Mouse (Mus musculus) bone marrow macrophage, adult 2 months (primary cell): ENCODE results near the gene Hist2h2aa1. TPM values are rescaled to one million over a fixed set of nuclear protein-coding genes. Genes with fewer than 3 reads are reported as not detected.
A peak's percentile ranks its signal among the peaks of the same experiment; 100 is the strongest.
"Not testable (repeated sequence)": the region's sequence is repeated elsewhere in the genome, so short reads cannot be mapped to it uniquely, and the experiment has no call there.

Experiments used
- H3K27ac ChIP-seq: 2 replicates; pipeline ENCODE4 v1.5.1; 2012; ENCODE audit warnings: low read depth, low read length; ENCODE audit not compliant: insufficient read depth
- H3K4me1 ChIP-seq: 2 replicates; pipeline ENCODE4 v1.6.1; 2012; ENCODE audit warnings: low read length; ENCODE audit not compliant: control insufficient read depth, insufficient read depth
- H3K4me3 ChIP-seq: 2 replicates; pipeline ENCODE4 v1.5.1; 2012; ENCODE audit warnings: mild to moderate bottlenecking, low read length, moderate library complexity; ENCODE audit not compliant: insufficient read depth
- CTCF ChIP-seq: IDR thresholded peaks from 2 replicates; pipeline ENCODE4 v1.5.1; 2012; ENCODE audit warnings: low read depth, mild to moderate bottlenecking, low read length, moderate library complexity
- POLR2A ChIP-seq: IDR thresholded peaks from 2 replicates; pipeline ENCODE4 v1.6.1; 2012; ENCODE audit warnings: mild to moderate bottlenecking, low read depth, low read length, borderline replicate concordance
- polyA plus RNA-seq: library from polyadenylated mRNA; stranded (reverse); fragments of >200 nt; gene quantifications from 2 replicates; pipeline ENCODE4 v1.2.4, GENCODE M21; 2012; ENCODE audit not compliant: missing spikeins, insufficient read depth, insufficient read length

The Hist2h2aa1 gene
- polyA plus RNA-seq, 1 experiment, result not detected

- TF ChIP-seq POLR2A, result no peak
- no peak for TF ChIP-seq CTCF
- Histone ChIP-seq H3K4me3 (no peak overlapping the region), H3K4me1 (peaks cover 4% of the 10 kb centered on the region)
Measured at GRCm38 (mm10) chr3:96284457-96284856, 39.2 kb downstream of the Hist2h2aa1 start.

GRCm38 (mm10) chr3:96287334-96287733 is 42.0 kb downstream of the Hist2h2aa1 start:
- not testable (repeated sequence) for H3K27ac ChIP-seq, H3K4me3 ChIP-seq
- peaks cover 18% of the 10 kb centered on the region for H3K4me1 ChIP-seq
- TF ChIP-seq CTCF, result peak; percentile 95

More at GRCm38 (mm10) chr3:96284457-96284856, 39.2 kb downstream of the Hist2h2aa1 start:
- no peak overlapping the region for H3K27ac ChIP-seq

GRCm38 (mm10) chr3:96289201-96289600 is 43.9 kb downstream of the Hist2h2aa1 start:
- Histone ChIP-seq H3K4me1 (peaks cover 22% of the 10 kb centered on the region), H3K27ac (no peak overlapping the region), H3K4me3 (no peak overlapping the region)
- TF ChIP-seq CTCF, result no peak
- TF ChIP-seq POLR2A, result no peak

- not testable (repeated sequence) for H3K4me3 ChIP-seq, H3K27ac ChIP-seq
- peaks cover 26% of the 10 kb centered on the region for H3K4me1 ChIP-seq
Measured at GRCm38 (mm10) chr3:96290727-96291126, 45.4 kb downstream of the Hist2h2aa1 start.

GRCm38 (mm10) chr3:96292641-96293040 is 47.3 kb downstream of the Hist2h2aa1 start:
- H3K27ac ChIP-seq, result peak overlapping the region; percentile 96
- no peak for TF ChIP-seq CTCF
- no peak for TF ChIP-seq POLR2A
- peaks cover 26% of the 10 kb centered on the region for H3K4me1 ChIP-seq
- peak overlapping the region; percentile 58 for H3K4me3 ChIP-seq

GRCm38 (mm10) chr3:96293368-96293767 is 48.1 kb downstream of the Hist2h2aa1 start:
- H3K4me1 ChIP-seq, result peaks cover 26% of the 10 kb centered on the region
- H3K27ac ChIP-seq, result peak overlapping the region; percentile 96
- peak overlapping the region; percentile 58 for H3K4me3 ChIP-seq
- no peak for TF ChIP-seq CTCF
- TF ChIP-seq POLR2A, result no peak

- TF ChIP-seq CTCF, result no peak
- TF ChIP-seq POLR2A, result no peak
- Histone ChIP-seq H3K4me1 (peaks cover 27% of the 10 kb centered on the region), H3K27ac (peak within 1 kb of the TSS; percentile 96), H3K4me3 (peak within 1 kb of the TSS; percentile 58)
Measured at GRCm38 (mm10) chr3:96293787-96294186, 48.5 kb downstream of the Hist2h2aa1 start, which contains the start of gene Fcgr1. Fcgr1 (minus strand) TSS chr3:96293969.

Other genes starting within 250 kb of the Hist2h2aa1 start
- 298 and 305 TPM in 2 replicates for gene Plekho1, start 249.5 kb upstream of the Hist2h2aa1 start, polyA plus RNA-seq
- gene Vps45, start 187.0 kb upstream of the Hist2h2aa1 start, polyA plus RNA-seq, result 18.6 and 22.9 TPM in 2 replicates
- 4.7 and 5.1 TPM in 2 replicates for gene Otud7b, start 141.0 kb upstream of the Hist2h2aa1 start, polyA plus RNA-seq
- 12.6 and 14.4 TPM in 2 replicates for gene Mtmr11, start 83.5 kb upstream of the Hist2h2aa1 start, polyA plus RNA-seq
- gene Sf3b4, start 73.2 kb upstream of the Hist2h2aa1 start, polyA plus RNA-seq, result 53.7 and 62.7 TPM in 2 replicates
- gene Sv2a, start 64.3 kb upstream of the Hist2h2aa1 start, polyA plus RNA-seq, result 0.64 and 0.92 TPM in 2 replicates
- gene Bola1, start 25.8 kb upstream of the Hist2h2aa1 start, polyA plus RNA-seq, result 14.1 and 19.0 TPM in 2 replicates
- not detected in 2 replicates for gene Hist2h2ab, start 25.6 kb upstream of the Hist2h2aa1 start, polyA plus RNA-seq
- gene Hist2h2ac, start 24.6 kb upstream of the Hist2h2aa1 start, polyA plus RNA-seq, result not detected in 2 replicates
- gene Hist2h2be, start 24.4 kb upstream of the Hist2h2aa1 start, polyA plus RNA-seq, result 13.0 and 13.9 TPM in 2 replicates
- gene Hist2h3c2, start 6.4 kb upstream of the Hist2h2aa1 start, polyA plus RNA-seq, result 2.4 and 13.5 TPM in 2 replicates
- 14.5 and 22.9 TPM in 2 replicates for gene Hist2h2aa2, start 5.2 kb upstream of the Hist2h2aa1 start, polyA plus RNA-seq
- gene Hist2h3c1, start 1.2 kb downstream of the Hist2h2aa1 start, polyA plus RNA-seq, result 4.9 and 7.4 TPM in 2 replicates
- 1.9 and 3.1 TPM in 2 replicates for gene Hist2h4, start 17.8 kb downstream of the Hist2h2aa1 start, polyA plus RNA-seq
- gene Hist2h3b, start 23.2 kb downstream of the Hist2h2aa1 start, polyA plus RNA-seq, result 4.8 and 5.0 TPM in 2 replicates
- gene Hist2h2bb, start 24.3 kb downstream of the Hist2h2aa1 start, polyA plus RNA-seq, result 3.1 and 3.6 TPM in 2 replicates
- gene Fcgr1, start 48.5 kb downstream of the Hist2h2aa1 start, polyA plus RNA-seq, result 153 and 166 TPM in 2 replicates
- not detected in 2 replicates for gene BC107364, start 206.8 kb downstream of the Hist2h2aa1 start, polyA plus RNA-seq